Mouse (Mus musculus): ENCODE results near the gene Mfsd12.

Mfsd12 gene

GRCm38 (mm10) chr10:81383802-81384604, 26.7 kb downstream of the Mfsd12 start, which contains the start of the genes Dohh and Gm48551:
Gene Dohh (plus strand): TSS chr10:81384428.
Gene Gm48551 (plus strand): TSS chr10:81384466.
- peak; percentile 99 for DNase-seq (ENCODE audit: low spot score)

GRCm38 (mm10) chr10:81384605-81384982, 27.3 kb downstream of the Mfsd12 start:
- no peak for DNase-seq (ENCODE audit: low spot score)

GRCm38 (mm10) chr10:81385603-81386306, 28.5 kb downstream of the Mfsd12 start:
- peak; percentile 76 for DNase-seq (ENCODE audit: low spot score)

- no peak for DNase-seq (ENCODE audit: low spot score)
Measured at GRCm38 (mm10) chr10:81387716-81388115, 30.4 kb downstream of the Mfsd12 start.

- no peak for DNase-seq (ENCODE audit: low spot score)
Measured at GRCm38 (mm10) chr10:81388505-81389055, 31.3 kb downstream of the Mfsd12 start, which contains the start of gene Gm48552. Gene Gm48552 (plus strand): TSS chr10:81389005.

GRCm38 (mm10) chr10:81389373-81389772, 32.1 kb downstream of the Mfsd12 start:
- DNase-seq (ENCODE audit: low spot score) = peak; percentile 72

GRCm38 (mm10) chr10:81389801-81390677, 32.7 kb downstream of the Mfsd12 start:
- peak; percentile 71 for DNase-seq (ENCODE audit: low spot score)

- DNase-seq (ENCODE audit: low spot score) = no peak
Measured at GRCm38 (mm10) chr10:81390678-81390965, 33.3 kb downstream of the Mfsd12 start.

GRCm38 (mm10) chr10:81392270-81392669, 35.0 kb downstream of the Mfsd12 start:
- no peak for DNase-seq (ENCODE audit: low spot score)

GRCm38 (mm10) chr10:81392781-81393185, 35.5 kb downstream of the Mfsd12 start, which contains the start of gene Smim24:
Gene Smim24 (plus strand): TSS chr10:81393051.
- no peak for DNase-seq (ENCODE audit: low spot score)

GRCm38 (mm10) chr10:81393456-81394063, 36.3 kb downstream of the Mfsd12 start:
- no peak for DNase-seq (ENCODE audit: low spot score)

GRCm38 (mm10) chr10:81395127-81395526, 37.8 kb downstream of the Mfsd12 start:
- DNase-seq (ENCODE audit: low spot score) = peak; percentile 80

- DNase-seq (ENCODE audit: low spot score) = no peak
Measured at GRCm38 (mm10) chr10:81395865-81396264, 38.6 kb downstream of the Mfsd12 start.

- no peak for DNase-seq (ENCODE audit: low spot score)
Measured at GRCm38 (mm10) chr10:81396749-81397148, 39.5 kb downstream of the Mfsd12 start.

- no peak for DNase-seq (ENCODE audit: low spot score)
Measured at GRCm38 (mm10) chr10:81399296-81399695, 42.0 kb downstream of the Mfsd12 start.

GRCm38 (mm10) chr10:81399798-81400308, 42.6 kb downstream of the Mfsd12 start:
- no peak for DNase-seq (ENCODE audit: low spot score)

- DNase-seq (ENCODE audit: low spot score) = no peak
Measured at GRCm38 (mm10) chr10:81400371-81401204, 43.3 kb downstream of the Mfsd12 start.

- DNase-seq (ENCODE audit: low spot score) = no peak
Measured at GRCm38 (mm10) chr10:81401205-81401520, 43.9 kb downstream of the Mfsd12 start.

- peak; percentile 50 for DNase-seq (ENCODE audit: low spot score)
Measured at GRCm38 (mm10) chr10:81401521-81402226, 44.4 kb downstream of the Mfsd12 start.

GRCm38 (mm10) chr10:81402227-81402765, 45.0 kb downstream of the Mfsd12 start:
- DNase-seq (ENCODE audit: low spot score) = no peak

Data from MN1 (cell line).